Mouse (Mus musculus) 3T3-L1 (cell line): ENCODE measurements at regions not wholly inside any gene's neighbourhood (a gene's known extent, or its start where the extent isn't known, plus 50 kb on each side); places are given as distances from the start of the nearest gene placed in this dataset.

Source experiments
- DNase-seq: peaks from one replicate; pipeline ENCODE4 v3.0.0-alpha.2; 2015; ENCODE audit warnings: low read depth, low spot score

DNA sequence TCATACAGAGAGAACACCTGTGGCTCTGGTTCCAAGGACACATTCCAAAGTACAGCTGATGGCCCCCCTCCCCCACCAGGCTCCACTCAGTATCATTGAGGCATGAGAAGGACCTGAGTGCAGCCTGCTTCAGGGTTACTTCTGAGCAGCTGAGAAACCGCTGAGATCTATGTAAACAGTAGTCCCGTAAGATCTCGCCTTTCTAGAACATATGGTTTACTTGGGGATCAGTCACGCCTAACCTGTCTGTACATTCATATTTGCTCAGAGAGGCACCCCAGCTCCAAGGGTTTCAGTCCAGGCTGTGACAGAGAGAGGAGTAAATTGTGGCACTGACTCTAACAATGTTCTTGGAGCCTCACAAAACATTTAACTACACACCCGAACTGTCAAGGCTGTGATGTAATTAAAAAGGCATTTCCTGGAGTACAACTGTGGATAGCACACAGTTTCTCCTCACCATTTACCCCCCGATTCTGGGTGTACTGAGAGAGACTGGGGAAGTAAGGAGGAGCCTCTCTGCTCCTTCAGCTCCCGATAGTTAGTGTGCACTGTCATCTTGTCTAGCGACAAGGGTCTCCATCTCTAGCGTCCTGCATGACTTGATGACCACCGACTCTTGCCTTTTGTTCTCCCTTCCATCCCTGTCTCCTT, 155.7 kb downstream of the Dad1 start:
- peak; percentile 27 for DNase-seq

DNA sequence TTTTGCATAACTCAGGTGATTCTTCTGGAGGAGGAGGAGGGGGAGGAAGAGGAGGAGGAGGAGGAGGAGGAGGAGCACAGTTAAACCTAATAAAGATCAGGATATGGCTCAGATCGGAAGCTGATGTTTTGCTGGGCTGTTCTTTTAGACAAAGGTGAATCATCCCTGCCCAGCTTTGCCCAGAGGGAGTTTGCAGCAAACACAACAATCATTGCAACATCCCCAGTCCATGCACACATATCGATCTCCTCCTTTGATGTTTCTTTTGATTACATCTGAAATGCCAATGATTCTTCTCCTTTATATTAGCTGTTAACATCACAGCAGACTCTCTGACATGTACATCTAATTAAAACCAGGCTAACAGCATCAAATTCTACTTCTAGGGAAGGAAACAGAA, 156.9 kb downstream of the Dad1 start:
- peak; percentile 43 for DNase-seq

GRCm38 (mm10) chr14:54092444-54092843, 161.5 kb downstream of the Dad1 start:
- DNase-seq = no peak

- DNase-seq = no peak
Measured at GRCm38 (mm10) chr14:54086660-54087059, 167.2 kb downstream of the Dad1 start.

DNA sequence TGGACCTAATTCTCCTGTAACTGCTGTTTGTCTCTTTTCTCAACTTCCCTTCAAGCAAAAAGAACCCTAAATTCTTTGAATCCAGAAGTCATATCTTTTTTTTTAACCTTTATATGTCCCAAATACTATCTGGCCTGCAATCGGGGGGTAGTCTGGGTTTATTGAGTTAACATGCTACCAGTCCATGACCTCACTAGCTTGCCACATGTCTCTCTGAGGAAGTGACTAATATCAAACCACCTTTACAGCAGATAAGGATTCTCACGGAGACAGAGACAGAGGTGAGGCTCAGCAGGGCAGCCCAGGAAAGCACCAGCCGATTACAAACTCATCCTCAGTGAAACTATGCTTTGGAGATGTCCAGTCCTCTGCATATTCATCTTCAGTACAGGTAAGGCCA, 179.2 kb downstream of the Dad1 start:
- no peak for DNase-seq

- DNase-seq = no peak
Measured at GRCm38 (mm10) chr14:54072283-54072912, 181.5 kb downstream of the Dad1 start.

- DNase-seq = no peak
Measured at GRCm38 (mm10) chr14:54070240-54070639, 183.7 kb downstream of the Dad1 start.

- DNase-seq = no peak
Measured at GRCm38 (mm10) chr14:54068684-54069083, 185.2 kb downstream of the Dad1 start.

- peak; percentile 3 for DNase-seq
Measured at GRCm38 (mm10) chr14:54065466-54065865, 188.4 kb downstream of the Dad1 start.

- DNase-seq = peak; percentile 82
Measured at GRCm38 (mm10) chr14:54064541-54065402, 189.1 kb downstream of the Dad1 start.

DNA sequence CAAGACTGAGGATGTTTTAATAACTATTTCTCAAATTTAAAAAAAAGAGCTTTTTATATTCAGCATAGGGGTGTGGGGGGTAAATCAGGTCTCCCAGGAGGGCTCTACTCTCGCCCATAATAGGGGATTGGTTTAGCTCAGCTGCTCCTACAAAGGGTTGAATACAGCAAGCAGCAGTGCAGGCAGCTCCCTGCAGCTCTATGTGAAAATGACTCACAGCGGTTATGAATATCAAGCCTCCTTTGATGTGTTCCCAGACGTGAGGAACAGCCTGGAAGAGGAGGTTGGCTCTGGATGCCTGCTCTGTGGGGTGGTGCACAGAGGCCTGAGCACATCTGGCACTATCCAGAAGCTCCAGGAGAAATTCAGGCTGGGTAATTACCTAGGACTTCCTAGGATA, 192.3 kb downstream of the Dad1 start:
- peak; percentile 90 for DNase-seq

DNA sequence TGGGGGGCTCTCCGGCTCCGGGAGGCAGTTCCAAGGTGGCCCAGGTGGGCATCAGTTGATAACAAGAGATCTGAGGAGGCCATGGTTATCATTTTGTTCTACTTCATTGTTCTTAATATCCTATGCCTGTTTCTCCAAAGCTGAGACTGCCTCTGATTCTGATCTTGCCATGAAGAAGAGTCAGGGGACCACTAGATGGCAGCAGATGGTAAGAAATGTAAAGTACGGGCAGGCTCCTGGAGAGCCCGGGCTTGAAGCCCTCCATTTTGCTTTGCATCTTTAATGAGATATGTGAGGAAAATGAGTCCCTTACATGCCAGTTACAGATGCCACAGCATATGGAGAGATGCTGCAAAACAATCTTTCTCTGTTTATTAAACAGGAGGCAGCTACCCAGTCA, 194.1 kb downstream of the Dad1 start:
- DNase-seq = peak; percentile 91

DNA sequence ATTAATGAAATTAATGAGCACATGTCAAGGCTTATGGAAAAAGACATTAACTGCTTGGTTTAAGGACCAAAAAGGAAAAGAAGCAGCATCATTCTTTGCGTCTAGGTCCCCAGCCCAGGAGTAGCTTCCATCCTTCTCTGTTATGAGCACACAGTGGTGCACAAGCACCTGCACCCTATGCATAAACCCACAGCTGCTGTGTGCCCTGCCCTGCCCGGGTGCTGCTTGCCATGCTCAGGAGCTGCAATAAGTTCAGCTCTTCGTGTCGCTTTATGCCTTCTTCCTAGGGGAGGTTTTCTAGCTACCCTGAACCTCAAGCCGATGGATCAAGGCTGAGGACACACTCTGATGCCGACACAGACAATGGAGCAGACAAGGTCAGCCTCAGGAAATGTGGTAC, 194.8 kb downstream of the Dad1 start:
- no peak for DNase-seq

GRCm38 (mm10) chr14:54056691-54057090, 197.2 kb downstream of the Dad1 start:
- no peak for DNase-seq

DNA sequence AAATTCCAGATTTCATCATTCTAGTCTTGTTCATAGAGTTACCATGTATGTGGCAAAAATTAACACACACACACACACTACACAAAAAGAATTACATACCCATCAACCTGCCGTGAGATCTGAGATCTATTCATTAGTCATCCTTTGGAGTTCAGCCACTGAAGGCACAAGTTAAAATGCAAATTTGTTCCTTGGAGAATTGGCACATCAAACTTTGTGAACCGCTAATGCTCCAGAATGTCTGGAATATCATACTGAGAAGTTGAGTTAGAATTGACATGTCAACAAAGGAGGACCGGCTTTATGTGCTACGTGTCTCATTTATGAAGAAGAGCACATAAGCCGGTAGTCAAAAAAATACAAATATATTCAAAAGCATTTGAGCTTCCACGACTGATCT, 198.5 kb downstream of the Dad1 start:
- no peak for DNase-seq

GRCm38 (mm10) chr14:54042286-54042685, 211.6 kb downstream of the Dad1 start:
- no peak for DNase-seq

- no peak for DNase-seq
Measured at GRCm38 (mm10) chr14:54040644-54041043, 213.3 kb downstream of the Dad1 start.

GRCm38 (mm10) chr14:54034516-54034915, 219.4 kb downstream of the Dad1 start:
- DNase-seq = no peak

GRCm38 (mm10) chr14:54023552-54023951, 230.4 kb downstream of the Dad1 start:
- DNase-seq = no peak

DNA sequence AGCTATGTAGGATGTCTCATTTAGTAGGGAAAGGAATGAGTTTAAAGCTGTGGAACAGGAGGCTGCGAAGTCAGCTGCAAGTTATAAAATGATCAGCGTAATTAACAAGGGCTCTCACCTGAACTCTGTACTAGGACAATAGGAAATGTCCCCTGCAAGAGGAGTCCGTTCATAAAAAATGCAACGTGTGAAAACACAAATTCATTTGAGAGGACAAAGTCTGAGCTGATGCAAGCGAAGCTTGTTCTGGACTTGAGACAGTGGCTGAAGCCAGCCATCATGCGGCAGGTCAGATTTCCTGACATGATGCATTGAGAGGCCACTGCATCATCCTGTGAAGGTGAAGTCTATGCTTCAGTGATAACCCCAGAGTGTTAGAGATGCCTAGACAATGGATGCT, 232.5 kb downstream of the Dad1 start:
- DNase-seq = no peak

DNA sequence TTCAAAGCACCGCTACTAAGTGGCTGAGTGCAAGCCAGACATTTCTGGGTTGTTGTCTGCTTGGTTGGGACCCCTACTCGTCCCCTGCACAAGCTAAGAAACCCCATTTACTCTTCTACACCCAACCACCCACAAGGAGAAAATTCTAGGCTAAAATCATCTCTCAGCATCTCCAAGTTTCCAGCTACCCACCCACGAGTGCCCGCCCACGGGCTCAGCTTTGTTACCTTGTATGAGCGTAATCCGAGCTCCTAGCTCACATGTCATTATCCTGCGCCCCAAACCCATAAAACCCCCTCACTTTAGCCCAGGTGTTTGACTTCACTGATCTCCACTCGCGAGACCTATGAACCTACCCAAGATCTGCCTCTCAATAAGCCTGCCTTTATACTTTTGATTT, 239.3 kb downstream of the Dad1 start:
- DNase-seq = no peak

DNA sequence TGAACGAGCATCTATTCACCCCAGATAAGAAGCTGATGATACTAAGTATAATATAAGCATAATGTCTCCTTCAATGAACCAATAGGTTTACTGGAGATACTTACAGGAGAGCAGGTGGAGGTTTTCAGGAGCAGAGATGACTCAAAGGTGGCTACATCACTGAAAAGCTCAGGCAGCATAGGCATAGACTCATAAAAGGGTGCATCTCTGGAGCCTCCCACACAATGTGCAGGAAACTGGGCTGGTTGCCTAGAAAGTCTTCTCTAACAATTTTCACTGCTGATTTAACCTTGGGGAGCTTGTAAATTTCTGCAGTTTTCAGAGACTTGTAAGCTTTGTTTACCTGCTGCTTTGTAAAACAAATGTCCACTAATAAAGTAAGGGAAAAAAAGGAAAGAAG, 251.8 kb downstream of the Dad1 start:
- no peak for DNase-seq

- no peak for DNase-seq
Measured at GRCm38 (mm10) chr14:54000527-54000926, 253.4 kb downstream of the Dad1 start.
